Mouse (Mus musculus) myocyte (in vitro differentiated cells): ENCODE measurements around the gene Gm17657. TPM values are rescaled to one million over a fixed set of nuclear protein-coding genes. Genes with fewer than 3 reads are reported as not detected.
A peak's percentile ranks its signal among the peaks of the same experiment; 100 is the strongest.

ENCODE experiments used
- H3K27me3 ChIP-seq: one replicate; pipeline ENCODE4 v1.6.1; 2011; ENCODE audit not compliant: control insufficient read depth, insufficient read depth, insufficient read length
- H3K36me3 ChIP-seq: one replicate; pipeline ENCODE4 v1.6.1; 2011; ENCODE audit not compliant: control insufficient read depth, insufficient read depth
- H3K4me2 ChIP-seq: one replicate; pipeline ENCODE4 v1.6.1; 2011; ENCODE audit warnings: low read depth, control low read depth
- H3K4me3 ChIP-seq: one replicate; pipeline ENCODE4 v1.5.1; 2011; ENCODE audit warnings: mild to moderate bottlenecking, control low read depth, moderate library complexity
- H3K79me2 ChIP-seq: one replicate; pipeline ENCODE4 v1.6.1; 2011; ENCODE audit not compliant: control insufficient read depth, insufficient read depth
- H3ac ChIP-seq: one replicate; pipeline ENCODE4 v1.6.1; 2011; ENCODE audit not compliant: control insufficient read depth, insufficient read length
- CEBPB ChIP-seq: IDR thresholded peaks from 2 replicates; pipeline ENCODE4 v1.6.1; 2011; ENCODE audit warnings: mild to moderate bottlenecking, moderate library complexity; ENCODE audit not compliant: poor library complexity, insufficient read depth, severe bottlenecking
- E2F4 ChIP-seq: IDR thresholded peaks from one replicate; pipeline ENCODE4 v1.6.1; 2011; ENCODE audit warnings: mild to moderate bottlenecking, control low read depth, moderate library complexity; ENCODE audit not compliant: insufficient read depth
- MAX ChIP-seq: IDR thresholded peaks from one replicate; pipeline ENCODE4 v1.6.1; 2011; ENCODE audit warnings: low read depth, mild to moderate bottlenecking, control low read depth
- MYOD1 ChIP-seq, 3 experiments: IDR thresholded peaks; one replicate each; pipeline ENCODE4 v1.6.1; 2011; ENCODE audit warnings: control low read depth in 2 of 3, low read depth in 2 of 3, mild to moderate bottlenecking in 2 of 3, moderate library complexity in 1 of 3; ENCODE audit not compliant: insufficient read length in 2 of 3, control insufficient read depth in 1 of 3
- MYOG ChIP-seq, 3 experiments: IDR thresholded peaks; one replicate each; pipeline ENCODE4 v1.6.1; 2011; ENCODE audit warnings: control low read depth in 2 of 3, low read depth in 2 of 3, mild to moderate bottlenecking in 2 of 3; ENCODE audit not compliant: insufficient read length in 2 of 3, control insufficient read depth in 1 of 3, insufficient read depth in 1 of 3
- POLR2A ChIP-seq: IDR thresholded peaks from one replicate; pipeline ENCODE4 v1.6.1; 2011; ENCODE audit warnings: low read depth, mild to moderate bottlenecking, control low read depth, moderate library complexity; ENCODE audit not compliant: insufficient read length
- POLR2AphosphoS2 ChIP-seq: IDR thresholded peaks from one replicate; pipeline ENCODE4 v1.6.1; 2011; ENCODE audit warnings: low read depth, control low read depth; ENCODE audit not compliant: insufficient read length
- REST ChIP-seq: IDR thresholded peaks from one replicate; pipeline ENCODE4 v1.6.1; 2011; ENCODE audit warnings: mild to moderate bottlenecking, control low read depth, moderate library complexity; ENCODE audit not compliant: insufficient read depth, insufficient read length
- SRF ChIP-seq: IDR thresholded peaks from one replicate; pipeline ENCODE4 v1.6.1; 2011; ENCODE audit warnings: low read depth; ENCODE audit not compliant: control insufficient read depth, insufficient read length
- TCF12 ChIP-seq: IDR thresholded peaks from one replicate; pipeline ENCODE4 v1.6.1; 2011; ENCODE audit warnings: mild to moderate bottlenecking, control low read depth; ENCODE audit not compliant: poor library complexity, insufficient read depth, severe bottlenecking
- TCF3 ChIP-seq: IDR thresholded peaks from one replicate; pipeline ENCODE4 v1.6.1; 2011; ENCODE audit warnings: low read depth, control low read depth; ENCODE audit not compliant: insufficient read length
- USF1 ChIP-seq: IDR thresholded peaks from one replicate; pipeline ENCODE4 v1.6.1; 2011; ENCODE audit warnings: low read depth, mild to moderate bottlenecking, control low read depth, moderate library complexity
- polyA plus RNA-seq: library from polyadenylated mRNA; unstranded; fragments of >200 nt; fragmentation: generic; extraction: Trizol; gene quantifications from one replicate; pipeline ENCODE4 v1.2.1, GENCODE M21; 2012; ENCODE audit warnings: missing spikeins

Gene Gm17657
- polyA plus RNA-seq, 1 experiment = not detected

DNA sequence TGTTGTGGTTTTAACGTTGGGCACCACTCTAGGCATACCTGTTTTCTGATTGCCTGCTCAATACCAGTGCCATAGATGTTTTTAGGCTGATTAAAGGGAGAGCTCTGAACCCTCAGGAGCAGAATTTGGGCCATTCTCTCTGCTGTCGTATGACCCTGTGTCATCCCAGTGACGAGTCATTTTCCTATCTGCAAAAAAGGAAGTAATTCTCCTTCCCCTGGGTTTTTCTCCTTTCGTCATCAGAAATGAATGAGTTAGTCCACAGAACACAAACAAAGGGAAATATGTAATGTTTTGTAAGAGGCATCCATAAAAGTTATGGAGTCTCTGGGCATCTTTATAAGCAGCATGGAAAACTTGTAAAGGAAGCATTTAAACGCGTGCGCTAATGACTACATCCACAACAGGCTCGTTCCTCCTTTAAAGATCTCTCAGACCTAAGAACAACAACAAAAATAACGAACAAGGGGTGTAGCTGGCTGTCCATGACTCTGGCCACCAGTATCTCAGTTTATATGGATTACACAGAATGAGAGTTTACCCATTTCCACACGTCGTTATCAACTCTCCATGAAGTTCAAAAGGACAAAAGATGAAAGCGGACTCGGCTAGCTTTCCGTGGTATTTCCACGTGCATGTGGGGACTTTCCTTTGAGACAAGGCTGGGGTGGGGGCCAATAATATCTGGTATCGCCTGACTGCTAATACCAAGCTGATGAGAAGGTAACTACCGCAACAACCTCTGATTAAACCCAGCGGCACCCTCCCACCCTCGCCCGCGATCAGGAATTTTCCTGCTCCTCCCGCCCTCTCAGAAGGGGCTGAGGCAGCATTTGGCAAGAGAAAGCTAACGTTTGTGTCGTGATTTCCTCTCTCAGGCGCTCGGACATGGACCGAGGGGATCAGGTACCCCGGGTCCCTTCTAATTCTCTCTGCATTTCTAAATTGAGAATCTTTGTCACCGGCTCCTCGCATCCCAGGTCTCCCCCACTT lies 60.2 kb downstream of the Gm17657 start:
- Histone ChIP-seq H3K36me3 (peaks cover 8% of the 10 kb centered on the region), H3K4me2 (peak overlapping the region; percentile 84), H3ac (peak overlapping the region; percentile 69), H3K79me2 (no peaks in the 10 kb centered on the region), H3K4me3 (peak overlapping the region; percentile 83), H3K27me3 (no peaks in the 10 kb centered on the region)
- no peak for TF ChIP-seq REST
- TF ChIP-seq TCF12 = no peak
- TF ChIP-seq POLR2A = no peak
- TF ChIP-seq SRF = no peak
- no peak for TF ChIP-seq USF1
- no peak for TF ChIP-seq MYOG (IDR thresholded peaks at IDR 0.05; ENCODE audit: control insufficient read depth in 1 of 3, insufficient read depth in 1 of 3, insufficient read length in 2 of 3, low read depth in 2 of 3)
- TF ChIP-seq MAX = no peak
- TF ChIP-seq TCF3 = no peak
- no peak for TF ChIP-seq E2F4
- no peak for TF ChIP-seq MYOD1 (IDR thresholded peaks at IDR 0.05; ENCODE audit: control insufficient read depth in 1 of 3, insufficient read length in 2 of 3, low read depth in 2 of 3)
- no peak for TF ChIP-seq POLR2AphosphoS2
- TF ChIP-seq CEBPB = no peak

DNA sequence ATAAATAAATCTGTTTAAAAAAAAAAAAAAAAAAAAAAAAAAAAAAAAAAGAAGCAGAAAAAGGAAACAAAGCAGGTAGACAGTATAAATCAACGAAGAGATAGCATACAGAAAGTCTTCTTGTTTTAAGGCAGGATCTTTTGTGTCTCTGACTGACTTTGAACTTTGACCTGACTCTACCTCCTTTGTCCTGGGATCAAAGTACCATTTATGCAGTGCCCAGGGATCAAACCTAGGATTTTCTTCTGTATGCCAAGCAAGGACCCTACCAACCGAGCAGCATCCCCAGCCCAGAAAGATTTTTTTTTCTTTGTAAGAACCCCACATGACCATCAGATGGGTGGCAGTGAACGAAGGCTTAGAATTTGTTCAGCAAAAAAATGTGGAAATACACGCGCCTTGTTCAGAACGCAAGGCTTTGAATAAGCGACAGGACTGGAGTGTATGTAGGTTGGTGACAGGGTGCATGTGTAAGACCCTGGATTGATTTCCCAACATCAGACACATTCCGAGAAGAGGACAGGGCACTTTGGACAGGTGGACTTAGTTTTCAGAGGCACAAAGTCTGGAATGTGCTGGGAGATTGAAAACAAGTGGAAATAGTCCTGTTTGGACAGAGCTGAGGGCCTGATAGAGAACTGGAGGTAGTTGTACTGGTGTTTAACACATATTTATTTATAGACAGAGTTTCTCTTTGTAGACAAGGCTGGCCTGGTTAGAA lies 61.0 kb downstream of the Gm17657 start:
- no peaks in the 10 kb centered on the region for H3K36me3 ChIP-seq
- TF ChIP-seq USF1 (no peak), E2F4 (no peak)
- no peak overlapping the region for H3K4me3 ChIP-seq
- H3K4me2 ChIP-seq = peak overlapping the region; percentile 84
- H3ac ChIP-seq = no peak overlapping the region
- no peaks in the 10 kb centered on the region for H3K27me3 ChIP-seq
- H3K79me2 ChIP-seq = no peaks in the 10 kb centered on the region

DNA sequence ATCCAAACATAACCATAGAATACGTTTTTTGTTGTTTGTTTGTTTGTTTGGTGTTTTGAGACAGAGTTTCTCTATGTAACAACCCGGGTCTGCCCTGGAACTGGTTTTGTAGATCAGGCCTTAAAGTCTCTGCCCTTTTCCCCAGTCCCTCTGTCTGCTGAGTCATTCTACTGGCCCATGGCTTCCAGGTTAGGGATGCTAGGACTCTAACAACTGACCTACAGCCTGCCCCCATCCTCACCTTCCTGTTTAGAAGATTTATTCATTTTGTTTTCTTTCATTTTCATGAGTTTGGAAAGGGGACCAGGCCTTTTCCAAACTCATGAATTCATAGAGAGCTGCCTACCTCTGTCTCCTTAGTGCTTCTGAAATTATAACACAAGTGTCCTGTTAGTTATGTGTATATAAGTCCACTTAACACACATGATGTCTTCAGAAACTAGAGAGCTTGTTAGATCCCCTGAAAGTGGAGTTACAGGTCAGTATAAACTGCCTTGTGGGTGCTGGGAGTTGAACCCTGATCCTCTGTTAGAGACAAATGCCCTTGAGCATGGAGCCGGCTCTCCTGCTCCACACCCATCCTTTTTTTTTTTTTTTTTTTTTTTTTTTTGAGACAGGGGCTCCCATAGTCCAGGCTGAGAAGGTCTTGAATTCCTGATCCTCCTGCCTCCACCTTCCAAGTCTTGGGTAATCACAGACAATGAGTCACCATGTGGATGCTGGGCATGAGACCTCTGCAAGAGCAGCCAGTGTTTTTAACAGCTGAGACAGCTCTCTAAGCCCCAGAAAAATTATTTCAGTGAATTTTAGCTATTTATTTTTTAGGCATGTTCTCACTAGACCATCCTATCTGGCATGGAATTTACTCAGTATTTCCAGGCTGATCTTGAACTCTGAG lies 63.9 kb downstream of the Gm17657 start:
- no peak overlapping the region for H3K4me2 ChIP-seq
- no peaks in the 10 kb centered on the region for H3K36me3 ChIP-seq
- no peaks in the 10 kb centered on the region for H3K27me3 ChIP-seq
- H3K79me2 ChIP-seq = no peaks in the 10 kb centered on the region
- H3K4me3 ChIP-seq = no peak overlapping the region
- TF ChIP-seq MAX (no peak), REST (no peak), MYOG (IDR thresholded peaks at IDR 0.05; ENCODE audit: control insufficient read depth in 1 of 3, insufficient read depth in 1 of 3, insufficient read length in 2 of 3, low read depth in 2 of 3) (no peak), TCF12 (no peak), CEBPB (peak; percentile 89), E2F4 (no peak), SRF (no peak)
- no peak overlapping the region for H3ac ChIP-seq

DNA sequence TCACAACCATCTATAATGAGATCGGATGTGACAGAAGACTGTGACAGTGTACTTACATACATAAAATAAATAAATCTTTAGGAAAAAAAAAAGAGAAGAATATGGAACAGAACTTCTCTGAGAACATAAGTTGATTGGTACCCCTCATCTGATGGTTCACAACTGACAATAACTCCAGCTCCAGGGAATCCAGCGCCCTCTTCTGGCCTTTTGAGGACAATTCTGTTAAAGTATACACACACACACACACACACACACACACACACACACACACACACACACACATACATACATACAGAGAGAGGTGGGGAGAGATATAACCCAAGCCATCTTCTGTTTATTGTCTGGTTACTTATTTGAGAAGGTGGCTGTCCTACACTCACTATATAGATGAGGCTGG lies 65.0 kb downstream of the Gm17657 start:
- H3K4me3 ChIP-seq = no peak overlapping the region
- no peaks in the 10 kb centered on the region for H3K79me2 ChIP-seq
- TF ChIP-seq MAX = no peak
- no peak for TF ChIP-seq TCF3
- TF ChIP-seq TCF12 = no peak
- TF ChIP-seq MYOD1 (IDR thresholded peaks at IDR 0.05; ENCODE audit: control insufficient read depth in 1 of 3, insufficient read length in 2 of 3, low read depth in 2 of 3) = no peak
- no peak for TF ChIP-seq MYOG (IDR thresholded peaks at IDR 0.05; ENCODE audit: control insufficient read depth in 1 of 3, insufficient read depth in 1 of 3, insufficient read length in 2 of 3, low read depth in 2 of 3)
- no peak for TF ChIP-seq CEBPB
- TF ChIP-seq POLR2A = no peak
- TF ChIP-seq SRF = no peak
- TF ChIP-seq POLR2AphosphoS2 = no peak
- TF ChIP-seq REST = no peak
- no peak for TF ChIP-seq USF1
- no peak for TF ChIP-seq E2F4
- no peak overlapping the region for H3K4me2 ChIP-seq
- H3K36me3 ChIP-seq = no peaks in the 10 kb centered on the region
- H3ac ChIP-seq = no peak overlapping the region
- H3K27me3 ChIP-seq = no peaks in the 10 kb centered on the region
